In genomic region chr13:43173262-43173661, GRCm38 (mm10) we compare ENCODE assay signal across 9 mouse cellular contexts. TPM values are rescaled to one million over a fixed set of nuclear protein-coding genes. Genes with fewer than 3 reads are reported as not detected.
DNase-seq lines count a peak whose midpoint lies in the region; ATAC-seq and TF ChIP-seq lines count a peak whose summit lies in the region.
"Had no signal": no experiment of that assay in that cellular context is flagged by ENCODE, and none has a peak within 500 bp of the region (broad histone marks: within the 10 kb centered on the region; RNA-seq: fewer than 3 reads in every experiment).

No protein-coding gene starts in this region.

- no peak overlapping the region for H3K4me3 ChIP-seq in CH12.LX (replicated peaks in 1 of 3; ENCODE audit: low read depth in 2 of 3, low read length in 2 of 3, poor library complexity in 1 of 3)
- H3K4me3 ChIP-seq in heart, embryonic 12.5 days, result no peak overlapping the region

- no peak for ATAC-seq in heart, embryonic 12.5 days (ENCODE audit: insufficient number of reproducible peaks, low FRiP score)

- no peaks in the 10 kb centered on the region for H3K27me3 ChIP-seq in CH12.LX (replicated peaks)
- H3K27me3 ChIP-seq in heart, embryonic 12.5 days (replicated peaks), result no peaks in the 10 kb centered on the region

- 0 out of 2 replicates have a peak overlapping the region, but pooled peaks have one; percentile 23 for H3K9ac ChIP-seq in CH12.LX (ENCODE audit: insufficient read depth, low read depth)
- no peak overlapping the region for H3K9ac ChIP-seq in heart, embryonic 12.5 days

- peaks cover 2 to 8% of the 10 kb centered on the region in 2 experiments for H3K36me3 ChIP-seq in CH12.LX (replicated peaks in 1 of 2; ENCODE audit: control insufficient read depth in 1 of 2, insufficient read depth in 1 of 2, low read length in 1 of 2)
- peaks cover 7% of the 10 kb centered on the region for H3K36me3 ChIP-seq in heart, embryonic 12.5 days

- peaks cover 10 to 47% of the 10 kb centered on the region in 2 experiments for H3K4me1 ChIP-seq in CH12.LX (ENCODE audit: control insufficient read depth in 1 of 2, insufficient read depth in 2 of 2)
- peaks cover 6% of the 10 kb centered on the region for H3K4me1 ChIP-seq in heart, embryonic 12.5 days (replicated peaks)

- 0 out of 2 replicates have a peak, but pooled peaks have one; percentile 20 for TF ChIP-seq POLR2A in CH12.LX (IDR thresholded peaks at IDR 0.05; ENCODE audit: low read depth, low read length)

- H3K27ac ChIP-seq in CH12.LX (ENCODE audit: insufficient read depth, low read depth), result no peak overlapping the region
- no peak overlapping the region for H3K27ac ChIP-seq in heart, embryonic 12.5 days (ENCODE audit: poor library complexity, severe bottlenecking)
- H3K27ac ChIP-seq: macrophage had no signal

- peak; percentile 74 to 78; a peak in 3 of 4 replicates for TF ChIP-seq CTCF in CH12.LX (conservative IDR thresholded peaks at IDR 0.05 in 1 of 2, IDR thresholded peaks at IDR 0.05 in 1 of 2; ENCODE audit: low read depth in 2 of 2, low read length in 2 of 2)

- dilution Hi-C loops in CH12.LX (cut with MboI; ENCODE audit: extremely low pct_ligation_motif_present, extremely low pct_unique_long_range_greater_than_20kb, low sequenced_read_pairs), result no loop called here

- in situ Hi-C loops in CH12.LX (cut with MboI; ENCODE audit: low pct_ligation_motif_present, low pct_unique_long_range_greater_than_20kb, low sequenced_read_pairs), result loop anchor here (10.0 kb wide), 1 partner anchor 562 kb away; no protein-coding TSS in a partner anchor

- no peak for TF ChIP-seq EP300 in CH12.LX (IDR thresholded peaks at IDR 0.05; ENCODE audit: low read length)

- TF ChIP-seq RAD21 in CH12.LX (IDR thresholded peaks at IDR 0.05; ENCODE audit: low read depth, low read length), result peak; percentile 75

- H3K4me2 ChIP-seq in CH12.LX (ENCODE audit: insufficient read depth, low read depth, poor library complexity, severe bottlenecking), result peak overlapping the region; percentile 56; the same call in 1 of the 2 replicates
- H3K4me2 ChIP-seq in heart, embryonic 12.5 days, result peak overlapping the region; percentile 13; the same call in 1 of the 2 replicates

- no peaks in the 10 kb centered on the region for H3K79me2 ChIP-seq in CH12.LX (replicated peaks; ENCODE audit: control insufficient read depth, extremely low read depth, insufficient read depth, poor library complexity, severe bottlenecking)

- DNase-seq in CH12.LX (ENCODE audit: extremely low read depth), result peak; percentile 86
- peak; percentile 73 to 78 for DNase-seq in adrenal gland, adult 18-20 months (ENCODE audit: low spot score in 2 of 2)
- peak; percentile 83 for DNase-seq in embryo, embryonic 11 days
- DNase-seq in layer of hippocampus, adult 9-11 months, result peak; percentile 73
- peak; percentile 88 for DNase-seq in lung, postnatal 10 days
- peak; percentile 73 for DNase-seq in right cerebral cortex, postnatal 14 days
- peak; percentile 76 for DNase-seq in urinary bladder, postnatal 25 days (ENCODE audit: low spot score)

- H3K9me3 ChIP-seq in CH12.LX (replicated peaks; ENCODE audit: low read length), result no peaks in the 10 kb centered on the region
- H3K9me3 ChIP-seq in heart, embryonic 12.5 days (replicated peaks), result no peaks in the 10 kb centered on the region

- WGBS in heart, embryonic 12.5 days, result 12% methylated on average over 9 of the region's 9 CpGs

TF ChIP-seq in CH12.LX, 34 proteins besides CTCF, POLR2A, EP300 and RAD21:
- TF ChIP-seq MAX (IDR thresholded peaks at IDR 0.05; ENCODE audit: low read length), result 0 out of 2 replicates have a peak, but pooled peaks have one; percentile 16
- TF ChIP-seq MYC (IDR thresholded peaks at IDR 0.05; ENCODE audit: low read depth, low read length), result peak; percentile 59; the same call in 1 of the 2 replicates
- peak; percentile 64 for TF ChIP-seq SMC3 (IDR thresholded peaks at IDR 0.05; ENCODE audit: low read depth, low read length)
- TF ChIP-seq USF2 (conservative IDR thresholded peaks at IDR 0.05; ENCODE audit: low read depth, low read length), result no peak
- TF ChIP-seq MXI1 (IDR thresholded peaks at IDR 0.05; ENCODE audit: low read depth, low read length), result no peak
TF ChIP-seq in CH12.LX: peak in this region for 3.

RNA-seq across cellular contexts. Expression of gene Tbc1d7, which starts 2.0 kb away (rescaled TPM):
- total RNA-seq in CH12.LX (2012; rRNA removed) (19.5 and 20.3 TPM in 2 replicates), CH12.LX (2014; rRNA removed) (20.2 and 23.4 TPM in 2 replicates)
- polyA plus RNA-seq in CH12.LX (2012; ENCODE audit: insufficient read length, low read depth), result 32.9 and 37.3 TPM in 2 replicates
- 10 to 100 TPM; 11.4 to 13.5 TPM for total RNA-seq in adrenal gland, adult 18-20 months (2021)
- 50.9 and 52.3 TPM in 2 replicates for polyA plus RNA-seq in heart, embryonic 12.5 days (2016; fragmentation: Nextera tagmentation; extraction: Ambion mirVana)
